Mouse (Mus musculus): Measurements from ENCODE around the gene Git1. TPM values are rescaled to one million over a fixed set of nuclear protein-coding genes. Genes with fewer than 3 reads are reported as not detected.
"Not testable (repeated sequence)": the region's sequence is repeated elsewhere in the genome, so short reads cannot be mapped to it uniquely, and the experiment has no call there.

Git1 gene
- total RNA-seq, 2 experiments from 2014 or later = 47.6 to 49.9 TPM

DNA sequence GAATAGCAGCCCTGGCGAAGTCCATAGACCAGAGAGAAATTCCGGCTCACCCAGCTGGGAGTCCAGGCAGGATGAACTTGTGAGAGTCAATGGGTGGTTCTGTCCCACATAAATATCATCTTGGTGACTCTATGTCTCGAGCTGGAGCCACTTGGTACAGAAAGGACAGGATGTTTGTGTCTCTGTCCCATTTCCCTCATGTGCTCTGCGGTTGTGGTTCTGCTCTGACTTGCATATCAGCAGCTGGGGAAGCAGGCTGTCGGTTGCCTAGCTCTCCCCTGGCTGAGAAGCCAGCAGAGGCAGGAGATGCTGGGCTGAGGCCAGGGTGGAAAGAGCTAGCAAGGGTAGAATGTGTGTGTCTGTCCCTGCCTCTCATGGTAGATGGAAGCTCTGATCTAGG is 25.7 kb downstream of the Git1 start, which contains the start of gene Gm10392:
Gene Gm10392 (minus strand): TSS at position 156 of the 400 bp plus-strand sequence.
- no peak for DNase-seq

DNA sequence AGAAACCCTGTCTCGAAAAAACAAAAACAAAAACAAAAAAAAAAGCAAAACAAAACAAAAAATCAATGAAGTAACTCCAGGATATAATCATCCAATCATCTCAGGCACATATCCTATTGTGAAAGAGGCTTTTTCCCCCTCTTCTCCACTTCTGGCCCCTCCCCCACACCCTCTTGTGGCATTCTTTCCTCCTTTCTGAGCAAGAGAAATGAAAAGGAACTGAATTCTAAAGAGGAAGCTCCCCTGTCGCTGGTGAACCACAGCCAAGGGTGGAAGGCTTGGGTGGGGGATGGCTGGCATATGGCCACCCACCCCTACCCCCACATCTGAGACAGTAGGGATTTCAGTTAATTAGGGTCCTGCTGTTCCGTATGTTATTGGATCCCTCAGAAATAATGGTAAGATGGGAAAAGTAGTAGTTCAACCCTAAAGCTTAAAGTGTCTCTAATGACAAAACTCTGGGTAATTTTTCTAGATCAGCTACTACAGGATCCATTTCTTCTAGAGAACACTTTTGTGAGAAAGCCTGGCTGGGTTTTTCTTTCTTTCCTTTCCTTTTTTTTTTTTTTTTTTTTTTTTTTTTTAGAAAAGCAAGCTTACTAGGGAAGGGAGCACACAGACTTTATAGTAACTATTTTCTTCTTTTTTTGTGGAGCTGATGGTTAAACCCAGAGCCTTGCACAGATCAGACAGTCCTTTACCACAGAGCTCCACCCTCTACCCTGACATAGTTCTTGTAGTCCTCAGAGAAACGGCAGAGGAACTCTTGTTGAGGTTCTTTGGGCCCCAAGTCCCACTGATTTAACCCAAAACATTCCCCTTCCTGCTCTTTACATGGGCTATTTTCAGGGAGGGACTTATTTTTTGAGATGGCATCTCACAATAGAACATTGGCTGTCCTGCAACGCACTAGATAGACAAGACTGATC is 27.5 kb downstream of the Git1 start:
- no peak for DNase-seq

DNA sequence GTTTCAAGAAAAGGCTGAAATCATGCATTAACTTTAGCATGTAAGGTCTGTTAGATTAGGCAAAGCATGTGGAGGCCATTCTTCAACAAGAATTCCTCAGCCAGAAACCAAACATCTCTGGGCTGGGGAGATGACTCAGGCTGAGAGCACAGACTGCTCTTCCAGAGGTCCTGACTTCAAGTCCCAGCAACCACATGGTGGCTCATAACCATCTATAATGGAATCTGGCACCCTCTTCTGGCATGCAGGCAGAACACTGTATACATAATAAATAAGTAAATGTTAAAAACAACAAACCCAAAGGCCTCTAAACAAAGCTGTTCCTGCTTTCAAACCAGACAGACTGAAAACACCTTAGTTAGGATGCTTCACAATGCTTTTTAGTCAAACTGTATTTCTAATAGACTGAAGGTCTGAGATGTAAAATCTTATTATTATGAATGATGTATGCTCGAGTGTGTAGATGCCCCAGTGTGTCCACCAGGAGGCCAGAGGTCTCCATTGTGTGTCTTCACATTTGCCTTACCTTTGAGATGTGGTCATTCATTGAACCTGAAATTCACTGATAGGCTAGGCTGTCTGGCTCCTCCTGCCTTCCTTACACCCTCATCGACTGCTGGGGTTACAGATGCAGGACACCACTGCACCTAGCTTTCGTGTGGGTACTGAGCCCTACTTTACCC is 32.6 kb downstream of the Git1 start:
- no peak for DNase-seq

DNA sequence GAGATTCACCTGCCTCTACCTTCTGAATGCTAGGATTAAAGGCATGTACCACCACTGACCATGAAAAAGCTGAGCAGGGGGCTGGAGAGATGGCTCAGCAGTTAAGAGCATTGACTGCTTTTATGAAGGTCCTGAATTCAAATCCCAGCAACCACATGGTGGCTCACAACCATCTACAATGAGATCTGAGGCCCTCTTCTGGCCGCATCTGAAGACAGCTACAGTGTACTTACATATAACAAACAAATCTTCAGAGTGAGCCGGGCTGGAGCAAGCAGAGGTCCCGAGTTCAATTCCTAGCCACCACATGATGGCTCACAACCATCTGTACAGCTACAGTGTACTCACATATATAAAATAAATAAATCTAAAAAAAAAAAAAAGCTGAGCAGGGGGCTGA is 35.1 kb downstream of the Git1 start:
- DNase-seq = not testable (repeated sequence)

DNA sequence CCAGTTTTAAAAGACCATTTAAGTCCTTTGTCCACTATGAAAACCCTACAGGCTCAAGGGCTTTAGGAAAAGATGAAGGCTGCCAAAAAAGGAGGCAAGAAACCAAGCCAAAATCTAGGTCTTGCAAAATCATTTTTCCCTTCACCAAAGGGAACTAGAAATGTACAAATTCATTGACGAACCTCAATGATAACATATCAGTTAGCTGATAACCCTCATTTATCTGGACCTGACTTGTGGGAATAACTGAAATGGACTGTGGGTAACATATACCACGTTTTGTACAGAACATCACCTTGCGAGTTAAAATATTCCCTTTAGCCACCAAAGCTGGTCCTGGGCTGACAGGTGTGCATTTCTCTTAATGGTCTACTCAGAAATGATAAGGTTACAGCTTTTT is 36.3 kb downstream of the Git1 start:
- DNase-seq = no peak

DNA sequence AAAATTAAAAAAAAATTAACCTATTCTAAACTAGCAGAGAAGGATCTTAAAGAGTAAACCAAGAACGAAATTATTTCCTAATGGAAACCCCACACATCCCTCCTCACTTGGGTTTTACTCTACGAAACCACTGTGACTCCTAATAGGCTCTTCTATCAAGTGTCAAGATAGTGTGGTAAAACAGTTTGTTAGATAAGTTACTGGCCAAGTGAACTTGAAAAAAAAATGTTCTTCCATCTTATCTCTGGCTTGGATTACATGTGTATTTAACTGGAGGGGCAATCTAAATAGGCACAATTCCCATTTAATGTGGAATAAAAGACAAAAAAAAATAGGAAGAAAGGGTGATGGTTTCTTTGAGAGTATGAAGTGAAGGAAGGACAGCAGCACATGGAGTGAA is 37.5 kb downstream of the Git1 start:
- no peak for DNase-seq

DNA sequence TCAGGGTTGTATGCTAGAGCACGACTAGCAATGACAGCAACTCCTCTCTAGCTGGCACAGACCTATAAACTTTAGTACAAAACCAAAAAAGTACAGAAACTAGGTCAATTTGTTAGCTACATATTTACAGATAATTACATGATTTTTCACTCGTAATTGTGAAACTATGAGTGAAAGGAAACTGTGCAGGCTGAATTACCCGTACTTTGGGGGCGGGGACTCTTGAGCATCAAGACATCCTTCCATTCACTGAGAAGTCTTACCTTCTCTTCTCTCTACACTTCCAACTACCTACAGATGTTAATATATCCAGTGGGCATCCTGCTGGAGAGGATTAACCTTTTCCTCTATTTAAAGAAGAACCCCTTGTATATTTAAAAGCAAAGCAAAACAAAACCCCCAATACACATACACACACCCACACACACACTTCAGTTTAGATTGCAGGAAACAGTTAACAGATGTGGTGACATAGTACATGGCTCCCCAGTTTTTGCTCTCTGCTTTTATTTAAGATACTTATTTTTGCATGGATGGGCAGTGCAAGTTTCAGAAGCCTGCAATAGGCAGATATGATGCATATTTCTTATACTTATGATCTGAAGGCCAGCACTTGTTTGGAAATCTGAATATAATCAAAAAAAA is 39.0 kb downstream of the Git1 start:
- no peak for DNase-seq

DNA sequence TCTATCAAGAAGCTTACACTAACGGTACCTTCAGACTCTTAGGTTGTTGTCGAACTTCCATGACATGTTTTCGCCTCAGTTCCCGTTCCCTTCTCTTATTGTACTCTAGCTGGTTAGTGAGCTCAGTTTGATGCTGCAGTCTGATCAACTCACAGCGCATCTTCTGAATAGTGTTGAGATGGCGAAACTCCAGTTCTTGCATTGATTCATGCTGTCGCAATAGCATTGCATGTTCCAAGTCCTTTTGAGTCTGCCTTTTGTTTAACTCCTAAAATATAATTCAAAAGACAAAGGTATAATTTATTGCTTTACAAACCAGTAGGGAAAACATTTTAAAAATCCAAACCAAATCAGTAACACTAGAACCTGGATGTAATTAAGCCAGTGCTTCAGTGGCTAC is 51.9 kb downstream of the Git1 start:
- DNase-seq = no peak

Other genes starting within 250 kb of the Git1 start
- gene Coro6, start 31.2 kb upstream of the Git1 start, total RNA-seq (2021) = 1 to 10 TPM in 1 of 2 experiments, under 1 TPM in 1; 0.96 to 1.7 TPM
- gene Ankrd13b, start 3.9 kb upstream of the Git1 start, total RNA-seq (2021) = 1 to 10 TPM; 5.8 to 6.7 TPM
- 10 to 100 TPM; 12.6 to 14.0 TPM for gene Abhd15, start 21.6 kb downstream of the Git1 start, total RNA-seq (2021)
- gene Trp53i13, start 22.4 kb downstream of the Git1 start, total RNA-seq (2021) = 10 to 100 TPM in 1 of 2 experiments, 1 to 10 TPM in 1; 9.4 to 10.1 TPM
- not detected for gene Gm10392, start 25.6 kb downstream of the Git1 start, total RNA-seq (2021)
- 10 to 100 TPM; 59.9 to 60.0 TPM for gene Taok1, start 114.3 kb downstream of the Git1 start, total RNA-seq (2021)
- 10 to 100 TPM; 80.8 to 82.4 TPM for gene Nufip2, start 192.6 kb downstream of the Git1 start, total RNA-seq (2021)
- not detected for gene Cryba1, start 231.7 kb downstream of the Git1 start, total RNA-seq (2021)